Mouse (Mus musculus): ENCODE measurements around the gene Prdm16.

GRCm38 (mm10) chr4:154358370-154358769 is 278.3 kb downstream of the Prdm16 start:
- TF ChIP-seq CEBPB (IDR thresholded peaks at IDR 0.05; ENCODE audit: insufficient read depth, poor library complexity, severe bottlenecking) (no peak), POLR2A (IDR thresholded peaks at IDR 0.05; ENCODE audit: insufficient read length, low read depth) (no peak), MYOG (IDR thresholded peaks at IDR 0.05; ENCODE audit: control insufficient read depth in 1 of 3, insufficient read depth in 1 of 3, insufficient read length in 2 of 3, low read depth in 2 of 3) (no peak), E2F4 (IDR thresholded peaks at IDR 0.05; ENCODE audit: insufficient read depth) (no peak), SRF (IDR thresholded peaks at IDR 0.05; ENCODE audit: control insufficient read depth, insufficient read length, low read depth) (no peak), MAX (IDR thresholded peaks at IDR 0.05; ENCODE audit: low read depth) (no peak), USF1 (IDR thresholded peaks at IDR 0.05; ENCODE audit: low read depth) (no peak), MYOD1 (IDR thresholded peaks at IDR 0.05; ENCODE audit: control insufficient read depth in 1 of 3, insufficient read length in 2 of 3, low read depth in 2 of 3) (no peak), POLR2AphosphoS2 (IDR thresholded peaks at IDR 0.05; ENCODE audit: insufficient read length, low read depth) (no peak)

All from myocyte (in vitro differentiated cells).